Mouse (Mus musculus) adrenal gland, postnatal 36 days (tissue): ENCODE measurements around the gene A530016L24Rik. TPM values are rescaled to one million over a fixed set of nuclear protein-coding genes. Genes with fewer than 3 reads are reported as not detected.

Source experiments
- DNase-seq, 2 experiments: peaks; one replicate each; pipeline ENCODE4 v3.0.0; 2021; ENCODE audit warnings: mixed read lengths in 1 of 2
- long read RNA-seq, 2 experiments: library from polyadenylated mRNA; stranded (forward); transcript quantifications; one replicate each; pipeline ENCODE4 v2.0.0; 2021; ENCODE audit warnings: borderline sequencing depth in 2 of 2
- total RNA-seq, 2 experiments: library from RNA; stranded (reverse); gene quantifications; 2 replicates each; pipeline ENCODE4 v1.2.3; 2021

A530016L24Rik gene
- 10 to 100 TPM; 21.7 to 41.5 TPM for total RNA-seq
- long read RNA-seq, experiment 1, transcript A530016L24Rik-201 (5 exons, 2,636 nt): major isoform, 7 of 18 reads
- long read RNA-seq, experiment 1, partial matches to known transcripts: 2 of 18 reads
- long read RNA-seq, experiment 1, other reads (novel, unspliced or antisense): 5 of 18 reads
- long read RNA-seq, experiment 2, transcript A530016L24Rik-201 (5 exons, 2,636 nt): major isoform, 13 of 19 reads
- long read RNA-seq, experiment 2, partial matches to known transcripts: 0 of 19 reads
- long read RNA-seq, experiment 2, other reads (novel, unspliced or antisense): 5 of 19 reads

DNA sequence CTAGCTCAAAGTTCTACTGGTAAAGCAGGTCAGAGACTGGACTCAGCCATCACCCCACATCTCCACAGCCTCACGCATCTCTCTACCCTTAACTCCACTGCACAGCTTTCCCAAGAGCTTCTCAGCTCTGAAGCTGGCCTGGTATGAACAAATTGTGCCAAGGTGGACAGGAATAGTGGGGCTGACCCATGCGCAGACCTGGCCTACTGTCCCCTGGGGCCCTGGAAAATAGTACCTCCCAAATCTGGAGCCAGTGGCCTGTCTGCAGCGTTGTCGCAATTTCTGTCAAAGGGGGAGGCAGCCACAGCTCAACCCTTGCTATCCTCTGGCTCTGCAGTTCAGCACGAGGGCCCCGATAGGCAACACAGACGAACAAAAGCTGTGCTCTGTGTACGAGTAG, at the start of gene A530016L24Rik:
TSS of gene A530016L24Rik (plus strand) at position 315 of the 400 bp plus-strand sequence.
- DNase-seq: peak in 1 of 2 experiments; percentile 57

DNA sequence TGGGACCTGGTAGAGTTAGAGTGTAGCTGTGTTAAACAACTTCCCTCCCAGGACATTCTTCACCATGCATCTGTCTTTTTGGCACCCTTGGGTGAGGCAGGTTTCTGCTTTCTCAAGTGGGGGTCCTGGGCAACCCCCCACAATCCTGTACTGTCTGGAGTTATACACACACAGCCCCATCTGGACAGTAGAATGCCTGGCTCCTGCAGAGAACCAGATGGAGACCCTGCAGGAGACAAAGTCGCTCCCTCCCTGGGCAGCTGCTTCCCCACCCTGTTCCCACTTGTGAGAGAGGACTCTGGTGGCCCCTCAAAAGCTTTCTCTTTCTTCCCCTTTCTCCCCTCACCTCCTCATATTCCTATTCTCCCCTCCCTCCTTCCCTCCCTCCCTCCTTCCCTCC, 49.3 kb upstream of the A530016L24Rik start:
- DNase-seq: no peak

DNA sequence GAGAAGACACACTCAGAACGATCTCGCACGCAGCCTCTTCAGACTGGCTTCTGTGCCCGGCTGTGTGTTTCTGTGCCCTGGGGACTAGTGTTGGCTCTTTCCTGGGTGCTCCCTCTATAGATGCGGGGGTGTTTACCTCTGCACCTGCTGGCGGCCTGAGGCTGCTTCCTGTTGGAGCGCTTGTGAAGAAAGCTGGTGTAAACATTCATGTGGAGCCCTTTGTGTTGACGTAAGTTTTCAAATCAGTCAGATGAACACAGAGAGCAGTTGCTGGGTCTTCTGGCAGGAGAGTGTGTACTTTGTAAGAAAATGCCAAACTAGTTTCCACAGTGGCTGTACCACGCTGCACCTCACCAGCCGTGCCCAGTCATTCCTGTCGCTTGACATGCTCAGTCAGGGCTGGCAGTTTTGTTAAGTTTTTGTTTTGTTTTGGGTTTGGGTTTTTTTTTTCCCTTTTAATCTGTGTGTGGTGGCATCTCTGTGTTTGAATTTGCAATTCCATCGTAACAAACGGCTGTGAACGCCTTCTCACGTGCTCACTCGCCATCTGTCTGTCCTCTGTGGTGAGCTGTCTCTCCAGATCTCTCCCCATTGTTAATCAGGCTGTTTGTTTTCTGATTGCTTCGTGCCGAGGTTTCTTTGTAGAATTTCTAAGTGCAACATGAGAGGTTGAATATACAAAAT, 40.0 kb upstream of the A530016L24Rik start:
- DNase-seq: no peak

DNA sequence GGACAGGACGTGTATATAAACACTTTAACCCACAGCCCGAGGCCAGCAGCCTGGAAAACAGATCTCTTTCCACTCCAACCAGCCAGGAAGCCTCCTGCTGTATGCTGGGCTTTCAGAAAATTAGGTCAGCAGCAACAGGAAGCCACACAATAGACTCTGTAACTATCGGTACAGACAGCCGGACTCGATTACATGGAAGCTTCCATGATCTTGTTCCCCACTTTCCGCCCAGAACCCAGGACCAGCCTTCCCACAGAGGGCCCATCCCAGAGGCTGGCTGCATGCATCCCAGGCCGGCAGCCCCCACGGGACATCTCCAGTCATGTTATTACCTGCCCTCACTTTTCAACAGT, 39.4 kb upstream of the A530016L24Rik start:
- no peak for DNase-seq

DNA sequence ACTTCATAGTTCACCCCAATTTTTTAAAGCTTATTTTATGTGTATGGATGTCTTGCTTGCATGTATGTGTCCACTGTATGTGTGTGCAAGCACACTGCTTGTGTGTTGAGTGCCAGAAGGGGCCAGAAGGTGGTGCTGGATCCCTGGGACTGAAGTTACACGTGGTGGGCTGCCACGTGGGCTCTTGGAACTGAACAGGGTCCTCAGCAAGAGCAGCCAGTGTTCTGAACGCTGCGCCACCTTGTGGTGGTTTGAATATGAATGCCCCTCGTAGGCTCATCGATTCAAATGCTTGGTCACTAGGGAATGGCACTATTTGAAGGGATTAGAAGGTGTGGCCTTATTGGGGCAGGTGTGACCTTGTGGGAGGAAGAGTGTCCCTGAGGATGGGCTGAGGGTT, 38.4 kb upstream of the A530016L24Rik start:
- peak; percentile 34 to 37 for DNase-seq

DNA sequence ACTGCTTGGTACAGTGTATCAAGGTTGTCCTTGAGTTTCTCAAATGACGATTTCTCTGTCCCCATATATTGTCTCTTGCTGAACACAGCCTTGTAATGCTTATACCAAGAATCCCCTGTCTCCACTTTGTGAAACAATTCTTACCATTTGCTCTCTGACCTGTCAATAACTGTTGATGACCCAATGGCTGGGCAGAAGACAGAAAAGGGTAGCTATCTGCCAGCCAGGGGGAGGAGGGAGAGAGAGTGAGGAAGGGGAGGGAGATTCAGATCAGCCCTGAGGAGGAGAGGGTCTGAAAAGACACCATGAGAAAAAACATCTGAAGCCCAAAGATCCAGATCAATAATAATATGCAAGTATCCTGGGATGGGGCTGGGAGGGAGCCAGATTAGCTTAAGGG, 37.9 kb upstream of the A530016L24Rik start:
- no peak for DNase-seq

DNA sequence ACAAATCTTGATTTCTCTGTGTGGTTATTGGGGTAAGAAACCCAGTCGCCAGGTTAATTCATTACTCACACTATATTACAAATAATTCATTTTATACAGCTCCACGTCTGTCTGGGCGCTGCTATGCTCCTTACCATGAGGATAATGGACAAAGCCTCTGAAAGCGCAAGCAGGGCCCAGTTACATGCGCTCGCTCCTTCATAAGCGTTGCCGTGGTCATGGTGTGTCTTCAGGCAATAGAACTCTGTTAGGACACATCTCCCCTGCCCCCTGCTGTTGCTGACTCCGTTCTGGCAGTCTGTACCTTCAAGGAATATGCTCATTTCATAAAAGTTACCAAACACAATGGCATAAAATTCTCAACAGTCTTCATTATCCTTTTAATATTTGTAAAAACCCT, 37.4 kb upstream of the A530016L24Rik start:
- no peak for DNase-seq

DNA sequence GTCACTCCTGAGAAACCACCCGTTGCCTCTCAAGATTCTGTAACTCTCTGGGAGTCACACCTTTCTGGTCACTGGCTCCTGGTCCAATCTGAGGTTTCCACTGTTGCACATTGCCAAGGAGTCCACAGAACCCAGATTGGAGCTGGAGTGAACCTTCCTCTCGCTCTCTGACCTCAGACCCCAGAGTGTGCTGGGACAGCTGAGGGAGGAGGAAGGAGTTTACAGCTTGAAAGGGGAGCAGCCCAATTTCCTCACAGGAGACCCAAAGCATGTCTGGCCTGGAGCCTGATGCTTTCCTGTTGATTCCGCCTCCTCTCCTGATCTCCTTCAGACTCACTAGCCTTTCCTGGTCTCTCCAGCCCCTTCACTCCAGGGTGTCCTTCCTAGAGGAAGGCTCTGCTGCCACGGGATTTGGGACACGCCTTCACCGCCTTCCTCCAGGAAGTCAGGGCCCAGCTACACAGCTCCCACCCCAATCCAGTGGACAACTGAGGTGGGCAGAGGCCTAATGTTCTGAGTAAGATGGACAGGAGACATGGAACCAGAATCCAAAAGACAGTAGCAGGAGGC, 33.0 kb upstream of the A530016L24Rik start:
- no peak for DNase-seq

DNA sequence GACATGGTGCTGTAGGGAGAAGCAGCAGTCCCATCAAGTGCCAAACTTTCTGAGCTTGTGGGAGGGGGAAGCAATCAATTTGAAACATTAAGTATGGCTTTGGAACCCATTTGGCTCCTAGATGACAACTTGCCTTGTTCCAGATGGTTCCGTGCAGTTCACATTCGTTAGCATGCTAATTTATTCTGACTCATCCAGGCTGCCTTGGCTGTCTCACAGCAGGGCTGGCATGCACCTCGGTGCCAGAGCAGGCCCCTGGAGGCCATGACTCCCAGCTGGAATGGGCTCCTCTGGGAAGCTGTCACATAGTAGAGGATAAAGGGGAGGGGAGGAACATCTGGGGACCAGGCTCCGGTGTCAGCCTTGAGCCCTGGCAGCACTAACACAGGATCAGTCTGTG, 31.4 kb upstream of the A530016L24Rik start:
- peak; percentile 54 for DNase-seq

DNA sequence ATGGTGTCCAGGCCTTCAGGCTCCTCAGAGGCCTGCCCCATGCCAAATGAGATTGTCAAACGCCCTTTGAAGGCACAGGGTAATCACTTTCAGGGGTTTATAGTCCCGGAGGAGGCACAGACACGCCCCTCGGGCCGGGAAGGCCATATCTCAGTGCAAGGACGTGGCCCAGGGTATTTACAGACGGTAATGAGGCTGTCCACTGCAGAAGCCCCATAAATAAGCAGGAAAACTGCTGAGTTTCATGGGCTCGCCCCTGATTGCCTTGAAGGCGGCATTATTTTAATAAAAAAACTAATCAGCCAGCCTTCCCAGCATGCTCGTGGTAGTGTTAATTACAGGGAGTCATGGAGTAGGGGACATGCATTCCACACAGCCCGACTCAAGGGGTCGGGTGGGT, 26.8 kb upstream of the A530016L24Rik start:
- DNase-seq: no peak

DNA sequence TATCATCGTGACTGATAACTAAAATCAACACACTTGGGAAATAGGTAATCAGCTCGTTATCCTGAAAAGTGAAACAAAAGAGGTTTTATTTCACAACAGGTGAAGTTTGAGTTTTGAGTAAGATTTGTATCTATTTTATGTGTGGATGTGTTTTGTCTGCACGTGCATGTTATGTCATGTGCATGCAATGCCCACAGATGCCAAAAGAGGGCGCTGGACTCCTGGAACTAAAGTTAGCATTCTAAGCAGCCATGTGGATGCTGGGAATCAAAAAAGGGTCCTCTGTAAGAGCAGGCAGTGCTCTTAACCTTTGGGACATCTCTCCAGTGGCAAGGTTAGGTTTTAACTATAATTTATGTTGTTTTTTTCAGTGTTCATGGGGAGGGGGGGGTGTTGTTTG, 26.0 kb upstream of the A530016L24Rik start:
- no peak for DNase-seq

DNA sequence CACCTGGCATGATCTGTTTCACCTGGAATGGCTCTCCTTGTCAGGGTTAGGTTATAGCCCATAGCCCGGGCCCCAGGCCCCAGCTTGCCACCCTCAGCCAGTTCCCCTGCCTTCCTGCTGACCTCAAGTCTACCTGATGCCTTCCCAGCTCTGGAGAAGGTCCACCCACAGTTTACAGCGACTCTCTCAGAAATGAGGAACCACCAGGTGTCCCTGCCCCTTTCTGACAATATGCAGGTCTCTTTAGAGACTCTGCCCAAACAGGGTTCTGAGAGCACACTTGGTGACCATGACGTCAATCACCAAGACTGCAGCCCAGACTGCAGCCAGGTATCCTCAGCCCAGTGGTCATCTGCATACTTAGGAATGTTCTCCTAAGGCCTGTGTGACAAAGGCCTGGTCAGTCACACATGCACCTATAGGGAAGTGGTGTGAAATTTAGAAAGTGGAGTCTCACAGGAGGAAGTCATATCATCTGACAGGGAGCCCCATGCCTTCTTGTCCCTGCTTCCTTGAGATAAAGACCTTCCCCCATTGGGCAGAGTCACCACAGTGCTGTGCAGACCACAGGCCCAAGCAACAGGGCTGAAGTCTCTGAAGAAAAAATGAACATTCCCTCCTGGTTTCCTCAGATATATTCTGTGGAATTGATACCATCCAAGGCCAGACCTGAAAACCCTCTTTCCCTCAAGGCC, 25.4 kb upstream of the A530016L24Rik start:
- no peak for DNase-seq

DNA sequence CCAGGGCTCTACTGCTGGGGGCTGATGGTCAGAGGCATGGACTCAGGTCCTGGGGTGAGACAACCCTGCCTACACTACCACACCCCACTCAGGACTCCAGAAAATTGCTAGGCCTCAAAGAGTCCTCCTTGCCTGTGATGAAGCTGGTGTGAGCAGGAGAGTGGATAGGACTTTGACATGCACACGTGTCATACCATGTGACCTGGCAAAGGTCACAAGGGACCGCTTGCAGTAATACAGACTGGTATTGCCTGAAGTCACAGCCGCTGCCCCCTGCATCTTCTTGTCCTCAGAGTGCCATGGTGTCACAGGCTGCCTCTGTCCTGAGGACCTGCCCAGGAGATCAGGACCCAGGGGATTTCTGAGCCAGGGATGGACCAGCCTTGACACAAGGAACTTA, 24.7 kb upstream of the A530016L24Rik start:
- DNase-seq: no peak

DNA sequence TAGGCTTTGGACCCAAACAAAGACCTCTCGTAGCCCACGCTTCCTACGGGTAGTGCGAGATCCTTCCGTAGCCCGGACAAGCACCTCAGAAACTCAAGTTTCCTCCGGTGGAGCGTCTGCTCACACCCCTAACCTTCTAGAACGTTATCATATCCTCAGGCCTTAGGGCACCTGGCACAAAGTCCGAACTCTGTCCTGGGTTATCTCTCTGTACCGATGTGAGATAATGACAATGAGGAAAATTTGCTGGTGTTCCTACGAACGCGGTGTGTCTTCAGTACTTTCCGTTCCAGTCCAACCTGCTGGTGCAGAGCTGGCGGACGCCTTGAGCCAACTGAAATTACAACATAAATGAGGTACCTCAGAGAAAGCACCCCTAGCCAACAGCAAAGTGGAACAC, 23.3 kb upstream of the A530016L24Rik start:
- no peak for DNase-seq

DNA sequence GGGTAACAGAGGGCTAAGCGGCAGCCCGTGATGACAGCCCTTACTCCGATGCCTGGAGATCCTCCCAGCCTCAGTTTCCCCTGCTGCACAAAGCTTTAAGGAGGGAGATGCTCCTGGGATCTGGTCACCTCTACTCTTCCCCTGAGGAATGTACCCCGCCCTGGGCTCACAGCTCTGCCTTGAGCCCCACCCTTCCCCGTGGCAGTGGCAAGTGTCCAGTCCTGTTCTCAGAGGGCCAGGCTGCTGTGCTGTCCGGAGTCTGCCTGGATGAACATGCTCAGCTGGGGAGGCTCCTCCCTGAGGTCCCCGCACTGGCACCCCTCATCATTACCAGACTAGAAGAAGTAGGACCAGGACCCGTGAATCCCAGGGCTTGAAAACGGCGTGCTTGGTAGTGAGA, 21.9 kb upstream of the A530016L24Rik start:
- DNase-seq: no peak

DNA sequence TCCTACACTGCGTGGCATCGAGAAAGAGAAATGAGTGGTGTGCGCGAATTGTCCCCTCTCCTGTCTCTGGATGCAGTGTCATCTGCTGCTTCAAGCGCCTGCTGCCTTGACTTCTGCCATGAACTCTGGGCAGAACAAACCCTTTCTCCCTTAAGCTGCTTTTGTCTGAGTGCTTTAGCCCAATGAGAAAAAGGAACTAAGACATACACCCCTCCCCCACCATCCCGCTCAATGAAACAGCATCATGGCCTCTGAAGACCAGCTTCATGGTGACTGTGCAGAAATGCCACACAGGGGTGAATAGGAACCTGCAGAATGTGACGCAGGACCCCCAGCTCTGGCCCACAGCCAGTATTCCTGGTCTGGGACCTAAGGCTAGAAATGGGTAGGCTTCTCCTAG, 19.9 kb upstream of the A530016L24Rik start:
- DNase-seq: no peak

DNA sequence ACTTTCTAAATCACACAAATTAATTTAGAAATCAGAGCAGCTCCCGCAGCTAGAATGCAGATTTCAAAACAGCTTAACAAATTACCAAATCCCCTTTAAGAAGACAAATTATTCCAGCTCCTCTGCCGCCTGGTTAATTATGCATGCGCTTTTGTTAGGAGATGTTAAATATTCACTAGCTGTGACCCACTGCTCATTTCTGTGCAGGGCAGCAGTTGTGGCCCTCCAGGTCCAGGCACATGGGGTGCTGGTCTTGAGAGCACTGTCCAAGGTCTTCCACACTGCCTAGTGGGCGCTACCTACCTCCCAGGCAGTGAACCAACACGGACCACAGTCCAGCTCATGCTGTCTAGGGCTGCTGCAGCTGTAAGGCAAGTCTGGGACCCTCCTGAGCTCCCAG, 19.0 kb upstream of the A530016L24Rik start:
- no peak for DNase-seq

DNA sequence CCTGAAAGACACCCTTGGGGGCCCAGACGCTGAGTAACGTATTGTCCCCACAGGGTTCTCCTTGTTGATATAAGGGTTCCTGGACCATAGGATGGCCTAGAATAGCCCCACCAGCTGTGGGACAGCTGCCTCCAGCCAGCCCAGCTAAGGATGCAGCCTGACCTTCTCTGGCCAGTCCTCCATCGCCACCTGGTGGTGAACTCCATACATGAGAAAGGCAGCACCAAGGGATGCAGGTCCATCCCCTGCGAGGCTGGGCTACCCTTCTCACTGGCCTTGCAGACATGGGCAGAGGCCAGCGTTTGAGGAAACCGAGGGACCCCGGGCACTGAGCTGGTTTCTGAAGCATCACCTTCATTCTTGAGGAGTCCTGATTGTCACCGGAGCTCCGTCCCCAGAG, 15.5 kb upstream of the A530016L24Rik start:
- DNase-seq: peak; percentile 89 to 90

DNA sequence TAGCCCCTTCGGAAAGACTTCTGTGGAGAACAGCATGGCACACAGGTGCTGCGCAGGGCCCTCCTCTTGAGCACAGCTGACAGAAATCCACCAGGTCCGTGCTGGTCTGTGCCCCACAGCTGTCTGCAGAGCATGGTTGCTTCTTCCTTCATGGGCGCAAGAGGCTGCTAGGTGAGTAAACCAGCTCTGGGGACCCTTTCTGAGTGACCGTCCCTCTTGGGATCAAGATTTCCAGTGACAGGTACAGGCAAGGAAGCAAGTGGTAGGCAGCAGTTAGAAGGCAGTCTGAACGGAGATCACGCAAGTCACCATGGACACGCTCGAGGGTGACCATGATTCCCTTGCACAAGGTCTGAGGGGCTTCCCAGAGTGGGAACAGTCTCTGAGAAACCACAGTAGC, 287 bp downstream of the A530016L24Rik start:
- no peak for DNase-seq

DNA sequence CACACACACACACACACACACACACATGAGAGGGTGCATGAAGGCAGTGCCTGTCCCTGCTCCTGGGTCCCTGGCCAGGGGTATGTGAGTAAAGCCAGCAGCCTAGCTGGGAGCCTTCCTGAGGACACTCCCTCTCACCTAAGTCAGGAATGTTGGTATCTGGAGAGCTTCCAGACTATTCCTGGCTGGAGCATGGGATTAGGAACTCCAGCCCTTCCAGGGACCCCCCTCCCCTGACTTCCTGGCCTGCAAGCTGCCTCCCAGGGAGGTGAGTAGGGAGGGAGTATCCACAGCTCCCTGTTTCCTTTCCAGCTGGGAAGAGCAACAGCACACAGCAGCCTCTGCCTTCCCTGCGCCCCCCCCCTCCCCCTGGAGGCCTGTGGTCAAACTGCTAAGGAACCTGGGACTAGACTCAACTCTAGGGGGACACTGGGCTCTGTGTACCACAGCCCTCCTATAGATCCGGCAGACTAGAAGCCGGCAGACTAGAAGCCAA, 1.2 kb downstream of the A530016L24Rik start:
- peak; percentile 36 to 72 for DNase-seq

DNA sequence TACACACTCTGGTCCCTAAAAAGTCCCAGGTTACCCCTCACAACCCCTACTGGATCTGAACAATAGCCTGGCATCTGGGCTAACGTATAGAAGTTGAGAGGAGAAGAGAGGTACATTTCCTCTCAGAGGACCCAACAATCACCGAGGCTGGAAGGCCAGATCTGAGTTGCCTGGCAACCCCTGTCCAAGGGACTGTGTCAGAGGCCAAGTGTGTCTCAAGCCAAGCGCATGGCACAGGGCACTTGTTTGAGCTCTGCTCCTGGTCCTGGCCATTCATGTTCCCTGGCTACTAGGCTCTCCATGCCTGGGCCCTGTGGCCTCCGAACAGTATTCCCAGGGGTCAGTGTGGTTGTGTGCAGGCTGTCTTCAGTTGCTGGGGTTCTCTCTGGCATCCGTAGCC, 6.9 kb downstream of the A530016L24Rik start:
- peak; percentile 63 to 71 for DNase-seq

DNA sequence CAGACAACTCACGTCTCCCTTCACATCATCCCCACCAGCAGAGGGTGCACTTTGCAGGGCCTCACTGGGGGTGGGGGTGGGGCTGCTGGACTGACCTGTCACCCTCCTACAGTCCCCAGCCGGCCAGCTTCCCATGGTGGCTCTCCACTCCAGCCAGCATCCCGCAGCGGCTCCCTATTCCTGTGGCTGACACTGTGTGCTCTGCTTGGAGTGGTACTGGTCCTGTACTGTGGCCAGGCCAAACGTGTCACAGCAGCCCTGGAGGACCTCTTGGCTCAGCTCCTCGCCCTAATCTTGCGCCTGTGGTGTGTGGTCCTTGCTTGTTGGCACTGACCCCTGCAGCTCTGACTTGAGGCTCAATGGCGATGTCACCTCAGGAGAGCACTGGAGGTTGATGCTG, 8.5 kb downstream of the A530016L24Rik start:
- no peak for DNase-seq

DNA sequence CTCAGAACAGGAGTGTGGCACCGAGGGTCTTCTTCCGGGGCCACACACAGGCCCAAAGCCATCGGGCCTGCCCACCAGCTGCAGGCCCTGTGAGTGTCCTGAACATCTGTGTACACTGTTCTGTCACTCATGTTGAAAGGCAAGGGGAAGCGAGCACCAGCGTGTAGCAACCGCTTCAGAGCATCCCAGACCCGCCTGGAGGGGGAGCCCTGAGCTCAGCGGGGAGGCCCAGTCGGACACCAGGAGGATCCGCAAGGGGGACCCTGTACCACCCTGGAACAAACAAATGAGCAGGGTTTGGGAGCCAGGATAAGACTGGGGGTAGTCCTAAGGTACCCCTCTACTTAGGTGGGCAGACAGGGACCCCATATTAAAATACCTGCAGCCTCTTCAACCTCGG, 9.4 kb downstream of the A530016L24Rik start:
- peak in 1 of 2 experiments; percentile 70 for DNase-seq
